10 mouse cellular contexts compared by ENCODE assay signal in genomic region chr17:34249878-34250277, GRCm38 (mm10). TPM values are rescaled to one million over a fixed set of nuclear protein-coding genes. Genes with fewer than 3 reads are reported as not detected.
DNase-seq lines count a peak whose midpoint lies in the region; ATAC-seq and TF ChIP-seq lines count a peak whose summit lies in the region.
"Had no signal": no experiment of that assay in that cellular context is flagged by ENCODE, and none has a peak within 500 bp of the region (broad histone marks: within the 10 kb centered on the region; RNA-seq: fewer than 3 reads in every experiment).

No protein-coding gene starts in this region.

- H3K4me1 ChIP-seq in hindbrain, embryonic 10.5 days (replicated peaks): no peaks in the 10 kb centered on the region
- H3K4me1 ChIP-seq in hindbrain, embryonic 13.5 days (replicated peaks): no peaks in the 10 kb centered on the region
- no peaks in the 10 kb centered on the region for H3K4me1 ChIP-seq in ES-Bruce4 (ENCODE audit: control insufficient read depth, insufficient read depth, low read length)
- no peaks in the 10 kb centered on the region for H3K4me1 ChIP-seq in neural tube, embryonic 11.5 days (ENCODE audit: control insufficient read depth, insufficient read depth, low read length)
- H3K4me1 ChIP-seq: embryonic facial prominence, embryonic 12.5 days; limb, embryonic 12.5 days had no signal

- no peak for ATAC-seq in hindbrain, embryonic 13.5 days (ENCODE audit: low FRiP score)
- no peak for ATAC-seq in neural tube, embryonic 11.5 days (ENCODE audit: insufficient read depth, low FRiP score, low TSS enrichment)

- TF ChIP-seq POLR2A in ES-Bruce4 (IDR thresholded peaks at IDR 0.05; ENCODE audit: insufficient read depth, low read length): no peak

- H3K27me3 ChIP-seq in hindbrain, embryonic 10.5 days (ENCODE audit: insufficient read depth, poor library complexity, severe bottlenecking): no peaks in the 10 kb centered on the region
- peaks cover 12% of the 10 kb centered on the region; the same call in 1 of the 2 replicates for H3K27me3 ChIP-seq in hindbrain, embryonic 13.5 days
- no peaks in the 10 kb centered on the region for H3K27me3 ChIP-seq in ES-Bruce4 (ENCODE audit: control insufficient read depth, insufficient read depth, low read length, poor library complexity, severe bottlenecking)
- no peaks in the 10 kb centered on the region for H3K27me3 ChIP-seq in neural tube, embryonic 11.5 days (ENCODE audit: control insufficient read depth, insufficient read depth, low read length)

- no peak overlapping the region for H3K4me3 ChIP-seq in hindbrain, embryonic 10.5 days
- H3K4me3 ChIP-seq in hindbrain, embryonic 13.5 days: no peak overlapping the region
- H3K4me3 ChIP-seq in ES-Bruce4 (ENCODE audit: low read depth, low read length): no peak overlapping the region
- no peak overlapping the region for H3K4me3 ChIP-seq in neural tube, embryonic 11.5 days (ENCODE audit: low read depth, low read length)
- H3K4me3 ChIP-seq: embryonic facial prominence, embryonic 12.5 days; limb, embryonic 12.5 days had no signal

- H3K4me2 ChIP-seq in hindbrain, embryonic 13.5 days: no peak overlapping the region
- H3K4me2 ChIP-seq in neural tube, embryonic 11.5 days (ENCODE audit: low read depth): no peak overlapping the region
- H3K4me2 ChIP-seq: embryonic facial prominence, embryonic 12.5 days; limb, embryonic 12.5 days had no signal

- intact Hi-C loops in left cerebral cortex, postnatal 4 days (cut with DNase I): loop anchor here (5.0 to 10.0 kb wide), 2 partner anchors 57 to 95 kb away; partner anchors contain the start of gene H2-Eb1

- no peak overlapping the region for H3K27ac ChIP-seq in hindbrain, embryonic 10.5 days
- H3K27ac ChIP-seq in hindbrain, embryonic 13.5 days: no peak overlapping the region
- no peak overlapping the region for H3K27ac ChIP-seq in ES-Bruce4 (ENCODE audit: insufficient read depth, low read length)
- no peak overlapping the region for H3K27ac ChIP-seq in neural tube, embryonic 11.5 days (ENCODE audit: low read depth, low read length)
- H3K27ac ChIP-seq: embryonic facial prominence, embryonic 12.5 days; limb, embryonic 12.5 days had no signal

- 25% methylated on average over 4 of the region's 4 CpGs for WGBS in hindbrain, embryonic 10.5 days
- WGBS in hindbrain, embryonic 13.5 days: 19% methylated on average over 4 of the region's 4 CpGs
- 19% methylated on average over 4 of the region's 4 CpGs for whole genome bisulfite sequencing in neural tube, embryonic 11.5 days

- TF ChIP-seq EP300 in ES-Bruce4 (IDR thresholded peaks at IDR 0.05; ENCODE audit: insufficient read depth, low read depth, low read length): no peak

- H3K9ac ChIP-seq in hindbrain, embryonic 13.5 days: no peak overlapping the region
- H3K9ac ChIP-seq in ES-Bruce4 (ENCODE audit: low read depth, poor library complexity, severe bottlenecking): no peak overlapping the region
- no peak overlapping the region for H3K9ac ChIP-seq in neural tube, embryonic 11.5 days (ENCODE audit: low read length)
- H3K9ac ChIP-seq: embryonic facial prominence, embryonic 12.5 days; limb, embryonic 12.5 days had no signal

- H3K9me3 ChIP-seq in hindbrain, embryonic 10.5 days: no peaks in the 10 kb centered on the region
- no peaks in the 10 kb centered on the region for H3K9me3 ChIP-seq in hindbrain, embryonic 13.5 days
- H3K9me3 ChIP-seq in ES-Bruce4 (replicated peaks; ENCODE audit: control insufficient read depth, insufficient read depth, low read length, poor library complexity, severe bottlenecking): no peaks in the 10 kb centered on the region
- no peaks in the 10 kb centered on the region for H3K9me3 ChIP-seq in neural tube, embryonic 11.5 days (ENCODE audit: control insufficient read depth, low read length)
- H3K9me3 ChIP-seq: embryonic facial prominence, embryonic 12.5 days; limb, embryonic 12.5 days had no signal

- no peaks in the 10 kb centered on the region for H3K36me3 ChIP-seq in hindbrain, embryonic 10.5 days
- H3K36me3 ChIP-seq in hindbrain, embryonic 13.5 days: no peaks in the 10 kb centered on the region
- H3K36me3 ChIP-seq in ES-Bruce4 (ENCODE audit: control insufficient read depth, insufficient read depth, low read length, poor library complexity, severe bottlenecking): no peaks in the 10 kb centered on the region
- no peaks in the 10 kb centered on the region for H3K36me3 ChIP-seq in neural tube, embryonic 11.5 days (ENCODE audit: control insufficient read depth, insufficient read depth, low read length)
- H3K36me3 ChIP-seq: embryonic facial prominence, embryonic 12.5 days; limb, embryonic 12.5 days had no signal

- TF ChIP-seq CTCF in ES-Bruce4 (IDR thresholded peaks at IDR 0.05; ENCODE audit: low read depth, low read length): peak; percentile 37

- DNase-seq in hindbrain, embryonic 10.5 days (ENCODE audit: low spot score): peak; percentile 44
- DNase-seq in 3T3-L1 (ENCODE audit: low read depth, low spot score): peak; percentile 70
- DNase-seq in cerebellum, postnatal 36 days: peak; percentile 37 to 39
- DNase-seq in left cerebral cortex, postnatal 4 days: peak; percentile 44
- peak; percentile 43 for DNase-seq in neural tube, embryonic 11.5 days (ENCODE audit: low spot score)
- no peak for DNase-seq in gastrocnemius, postnatal 25 days

RNA-seq across cellular contexts. Expression of gene H2-Ab1, which starts 7.6 kb away (rescaled TPM):
- polyA plus RNA-seq in hindbrain, embryonic 10.5 days (2016; fragmentation: Nextera tagmentation; extraction: Ambion mirVana): 4.7 and 5.3 TPM in 2 replicates
- 1.2 and 1.9 TPM in 2 replicates for polyA plus RNA-seq in hindbrain, embryonic 13.5 days (2015; fragmentation: Nextera tagmentation; extraction: Ambion mirVana)
- 2.3 and 2.4 TPM in 2 replicates for polyA plus RNA-seq in ES-Bruce4 (2011; ENCODE audit: insufficient read depth, insufficient read length, low read depth, missing spikeins)
- 1 to 10 TPM in 1 of 2 experiments, under 1 TPM in 1; 0.80 to 1.2 TPM for total RNA-seq in left cerebral cortex, postnatal 4 days (2021)
- 2.6 and 4.5 TPM in 2 replicates for polyA plus RNA-seq in neural tube, embryonic 11.5 days (2014; fragmentation: Nextera tagmentation; extraction: Ambion mirVana)
- 1 to 10 TPM; 2.7 to 3.3 TPM for total RNA-seq in gastrocnemius, postnatal 25 days (2021)

RNA-seq across cellular contexts. Expression of gene H2-Ob, which starts 11.2 kb away (rescaled TPM):
- polyA plus RNA-seq in hindbrain, embryonic 10.5 days (2016; fragmentation: Nextera tagmentation; extraction: Ambion mirVana): 0.24 TPM in 1 of 2 replicates, not detected in the other
- polyA plus RNA-seq in hindbrain, embryonic 13.5 days (2015; fragmentation: Nextera tagmentation; extraction: Ambion mirVana): 0.06 TPM in 1 of 2 replicates, not detected in the other
- not detected in 2 replicates for polyA plus RNA-seq in ES-Bruce4 (2011; ENCODE audit: insufficient read depth, insufficient read length, low read depth, missing spikeins)
- not detected for total RNA-seq in left cerebral cortex, postnatal 4 days (2021)
- not detected in 2 replicates for polyA plus RNA-seq in neural tube, embryonic 11.5 days (2014; fragmentation: Nextera tagmentation; extraction: Ambion mirVana)
- total RNA-seq in gastrocnemius, postnatal 25 days (2021): under 1 TPM in 1 of 2 experiments, not detected in 1; 0.13 TPM
- polyA plus RNA-seq: embryonic facial prominence, embryonic 12.5 days; limb, embryonic 12.5 days had no signal

RNA-seq across cellular contexts. Expression of gene H2-Aa, which starts 37.7 kb away (rescaled TPM):
- polyA plus RNA-seq in hindbrain, embryonic 10.5 days (2016; fragmentation: Nextera tagmentation; extraction: Ambion mirVana): not detected in 2 replicates
- 0.30 and 0.35 TPM in 2 replicates for polyA plus RNA-seq in hindbrain, embryonic 13.5 days (2015; fragmentation: Nextera tagmentation; extraction: Ambion mirVana)
- not detected in 2 replicates for polyA plus RNA-seq in ES-Bruce4 (2011; ENCODE audit: insufficient read depth, insufficient read length, low read depth, missing spikeins)
- 1 to 10 TPM in 1 of 2 experiments, under 1 TPM in 1; 0.68 to 1.2 TPM for total RNA-seq in left cerebral cortex, postnatal 4 days (2021)
- polyA plus RNA-seq in neural tube, embryonic 11.5 days (2014; fragmentation: Nextera tagmentation; extraction: Ambion mirVana): not detected in 2 replicates
- 1 to 10 TPM; 4.4 to 4.5 TPM for total RNA-seq in gastrocnemius, postnatal 25 days (2021)
- polyA plus RNA-seq: limb, embryonic 12.5 days had no signal

RNA-seq across cellular contexts. Expression of gene Tap2, which starts 46.6 kb away (rescaled TPM):
- 0.27 and 1.4 TPM in 2 replicates for polyA plus RNA-seq in hindbrain, embryonic 10.5 days (2016; fragmentation: Nextera tagmentation; extraction: Ambion mirVana)
- polyA plus RNA-seq in hindbrain, embryonic 13.5 days (2015; fragmentation: Nextera tagmentation; extraction: Ambion mirVana): 2.1 and 2.2 TPM in 2 replicates
- 18.8 and 22.7 TPM in 2 replicates for polyA plus RNA-seq in ES-Bruce4 (2011; ENCODE audit: insufficient read depth, insufficient read length, low read depth, missing spikeins)
- total RNA-seq in left cerebral cortex, postnatal 4 days (2021): 1 to 10 TPM; 3.1 to 3.5 TPM
- polyA plus RNA-seq in neural tube, embryonic 11.5 days (2014; fragmentation: Nextera tagmentation; extraction: Ambion mirVana): 0.59 and 0.60 TPM in 2 replicates
- 1 to 10 TPM; 4.3 to 5.1 TPM for total RNA-seq in gastrocnemius, postnatal 25 days (2021)

RNA-seq across cellular contexts. Expression of gene Psmb8, which starts 52.4 kb away (rescaled TPM):
- polyA plus RNA-seq in hindbrain, embryonic 10.5 days (2016; fragmentation: Nextera tagmentation; extraction: Ambion mirVana): 1.2 and 1.8 TPM in 2 replicates
- polyA plus RNA-seq in hindbrain, embryonic 13.5 days (2015; fragmentation: Nextera tagmentation; extraction: Ambion mirVana): 2.7 and 3.7 TPM in 2 replicates
- polyA plus RNA-seq in ES-Bruce4 (2011; ENCODE audit: insufficient read depth, insufficient read length, low read depth, missing spikeins): 20.5 and 27.6 TPM in 2 replicates
- 1 to 10 TPM; 1.3 to 1.9 TPM for total RNA-seq in left cerebral cortex, postnatal 4 days (2021)
- 2.1 and 3.3 TPM in 2 replicates for polyA plus RNA-seq in neural tube, embryonic 11.5 days (2014; fragmentation: Nextera tagmentation; extraction: Ambion mirVana)
- 1 to 10 TPM; 2.9 to 4.8 TPM for total RNA-seq in gastrocnemius, postnatal 25 days (2021)
